Mouse (Mus musculus): Measurements from ENCODE around the gene Klhl21. TPM values are rescaled to one million over a fixed set of nuclear protein-coding genes. Genes with fewer than 3 reads are reported as not detected.

Klhl21 gene
- polyA plus RNA-seq, 1 experiment from 2014 or later: 2.6 TPM

DNA sequence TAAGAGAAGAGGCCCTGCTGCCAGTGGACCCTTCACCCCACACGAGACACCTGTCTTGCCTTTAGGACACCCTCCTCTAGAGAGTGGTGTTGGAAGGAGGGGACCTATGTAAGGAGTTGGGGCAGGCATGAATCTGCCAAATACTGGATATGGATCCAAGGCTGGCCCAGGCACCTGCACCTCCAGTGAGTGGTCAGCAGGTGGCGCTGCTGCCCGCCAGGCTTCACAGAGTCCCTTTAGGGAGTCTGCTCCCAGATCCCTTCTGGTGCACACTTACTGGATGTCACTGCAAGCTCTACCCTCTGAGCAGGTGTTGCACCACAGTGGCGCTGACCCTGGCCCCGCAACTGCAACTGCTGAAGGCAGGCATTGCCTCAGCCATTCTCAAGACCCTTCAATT is 27.2 kb upstream of the Klhl21 start:
- DNase-seq (ENCODE audit: low spot score, missing footprints): peak; percentile 98
- H3K4me3 ChIP-seq (ENCODE audit: low read depth, low read length): no peak overlapping the region
- H3K9me3 ChIP-seq (ENCODE audit: control insufficient read depth, low read length): no peaks in the 10 kb centered on the region
- WGBS: 14% methylated on average over 5 of the region's 5 CpGs
- peaks cover 10% of the 10 kb centered on the region for H3K36me3 ChIP-seq (ENCODE audit: control insufficient read depth, insufficient read depth, low read length)
- no peak overlapping the region for H3K4me2 ChIP-seq
- no peak overlapping the region for H3K9ac ChIP-seq (ENCODE audit: low read length)
- peaks cover 6% of the 10 kb centered on the region for H3K4me1 ChIP-seq (ENCODE audit: control insufficient read depth, insufficient read depth, low read length)
- H3K27ac ChIP-seq (ENCODE audit: low read depth, low read length): no peak overlapping the region
- no peaks in the 10 kb centered on the region for H3K27me3 ChIP-seq (ENCODE audit: control insufficient read depth, insufficient read depth, low read length)
- ATAC-seq (ENCODE audit: low FRiP score): peak; percentile 68

DNA sequence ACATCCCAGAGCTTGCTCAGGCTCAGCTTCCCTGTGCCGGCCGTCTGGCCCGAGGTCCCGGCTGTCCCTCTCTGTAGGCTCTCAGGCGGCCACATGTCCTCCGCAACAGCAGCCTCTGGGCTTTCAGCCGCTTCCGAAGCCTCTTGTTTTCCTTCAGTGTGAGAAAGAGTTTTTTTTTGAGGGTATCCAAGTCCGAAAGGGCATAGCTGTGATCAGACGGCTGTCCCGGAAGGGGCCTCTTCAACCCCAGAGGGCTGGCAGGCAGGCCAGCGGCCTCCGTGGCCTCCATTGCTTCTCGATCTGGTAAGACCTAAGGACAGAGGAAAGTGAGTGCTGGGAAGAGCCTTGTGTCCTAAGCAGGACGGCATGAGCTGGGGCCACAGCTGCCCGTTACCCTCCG is 25.6 kb upstream of the Klhl21 start:
- H3K9ac ChIP-seq (ENCODE audit: low read length): no peak overlapping the region
- no peak overlapping the region for H3K27ac ChIP-seq (ENCODE audit: low read depth, low read length)
- H3K9me3 ChIP-seq (ENCODE audit: control insufficient read depth, low read length): no peaks in the 10 kb centered on the region
- peaks cover 10% of the 10 kb centered on the region for H3K36me3 ChIP-seq (ENCODE audit: control insufficient read depth, insufficient read depth, low read length)
- peaks cover 13% of the 10 kb centered on the region for H3K4me1 ChIP-seq (ENCODE audit: control insufficient read depth, insufficient read depth, low read length)
- no peak overlapping the region for H3K4me2 ChIP-seq
- ATAC-seq (ENCODE audit: low FRiP score): no peak
- no peak for DNase-seq (ENCODE audit: low spot score, missing footprints)
- H3K27me3 ChIP-seq (ENCODE audit: control insufficient read depth, insufficient read depth, low read length): no peaks in the 10 kb centered on the region
- no peak overlapping the region for H3K4me3 ChIP-seq (ENCODE audit: low read depth, low read length)
- 61% methylated on average over 17 of the region's 17 CpGs for WGBS

DNA sequence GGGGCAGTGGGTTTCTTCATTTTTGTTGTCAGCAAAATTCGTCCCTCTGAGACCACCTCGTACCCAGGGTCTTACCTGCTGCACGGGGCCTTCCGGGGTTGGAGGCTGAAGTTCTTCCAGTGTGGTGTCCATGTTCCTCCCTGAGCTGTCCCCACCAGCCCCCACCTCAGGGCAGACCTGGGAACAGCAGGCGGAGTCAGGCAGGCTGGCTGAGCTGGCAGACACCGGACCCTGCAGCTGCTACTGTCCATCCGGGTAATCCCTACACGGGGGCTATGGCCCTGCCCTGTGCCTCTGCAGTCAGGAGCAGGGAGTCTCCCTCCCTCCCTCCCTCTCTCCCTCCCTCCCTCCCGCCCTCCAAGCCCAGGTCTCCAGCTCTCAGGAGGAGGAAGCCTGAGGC is 25.0 kb upstream of the Klhl21 start:
- H3K27me3 ChIP-seq (ENCODE audit: control insufficient read depth, insufficient read depth, low read length): no peaks in the 10 kb centered on the region
- no peak overlapping the region for H3K27ac ChIP-seq (ENCODE audit: low read depth, low read length)
- DNase-seq (ENCODE audit: low spot score, missing footprints) (no peak), ATAC-seq (ENCODE audit: low FRiP score) (peak; percentile 20; the same call in 1 of the 2 replicates)
- peaks cover 10% of the 10 kb centered on the region for H3K36me3 ChIP-seq (ENCODE audit: control insufficient read depth, insufficient read depth, low read length)
- no peak overlapping the region for H3K4me3 ChIP-seq (ENCODE audit: low read depth, low read length)
- no peak overlapping the region for H3K4me2 ChIP-seq
- WGBS: 34% methylated on average over 8 of the region's 9 CpGs
- H3K9ac ChIP-seq (ENCODE audit: low read length): no peak overlapping the region
- peaks cover 15% of the 10 kb centered on the region for H3K4me1 ChIP-seq (ENCODE audit: control insufficient read depth, insufficient read depth, low read length)
- H3K9me3 ChIP-seq (ENCODE audit: control insufficient read depth, low read length): no peaks in the 10 kb centered on the region

DNA sequence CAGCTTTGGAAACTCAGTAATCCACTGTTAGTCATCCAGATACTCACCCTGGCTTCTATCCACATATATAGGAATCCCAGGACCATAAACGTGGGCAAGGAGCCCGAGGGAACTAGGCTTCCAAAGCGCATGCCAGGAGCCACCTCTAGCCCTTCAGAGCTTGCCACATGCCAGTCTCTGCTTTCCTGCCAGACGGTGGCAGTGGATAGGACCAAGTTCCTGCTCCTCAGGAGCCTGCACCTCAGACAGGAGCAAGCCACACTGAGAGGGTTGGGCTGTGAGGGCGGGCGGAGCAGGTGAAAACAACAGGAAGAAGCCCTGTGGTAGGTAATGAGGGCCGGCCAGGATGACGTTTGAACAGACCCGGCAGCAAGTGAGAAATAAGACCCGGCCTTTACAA is 22.7 kb upstream of the Klhl21 start:
- no peak for DNase-seq (ENCODE audit: low spot score, missing footprints)
- Histone ChIP-seq H3K4me3 (ENCODE audit: low read depth, low read length) (no peak overlapping the region), H3K4me2 (no peak overlapping the region), H3K9ac (ENCODE audit: low read length) (no peak overlapping the region), H3K27me3 (ENCODE audit: control insufficient read depth, insufficient read depth, low read length) (no peaks in the 10 kb centered on the region), H3K4me1 (ENCODE audit: control insufficient read depth, insufficient read depth, low read length) (peaks cover 20% of the 10 kb centered on the region), H3K36me3 (ENCODE audit: control insufficient read depth, insufficient read depth, low read length) (peaks cover 6% of the 10 kb centered on the region), H3K9me3 (ENCODE audit: control insufficient read depth, low read length) (no peaks in the 10 kb centered on the region), H3K27ac (ENCODE audit: low read depth, low read length) (no peak overlapping the region)
- no peak for ATAC-seq (ENCODE audit: low FRiP score)
- 49% methylated on average over 10 of the region's 10 CpGs for WGBS

DNA sequence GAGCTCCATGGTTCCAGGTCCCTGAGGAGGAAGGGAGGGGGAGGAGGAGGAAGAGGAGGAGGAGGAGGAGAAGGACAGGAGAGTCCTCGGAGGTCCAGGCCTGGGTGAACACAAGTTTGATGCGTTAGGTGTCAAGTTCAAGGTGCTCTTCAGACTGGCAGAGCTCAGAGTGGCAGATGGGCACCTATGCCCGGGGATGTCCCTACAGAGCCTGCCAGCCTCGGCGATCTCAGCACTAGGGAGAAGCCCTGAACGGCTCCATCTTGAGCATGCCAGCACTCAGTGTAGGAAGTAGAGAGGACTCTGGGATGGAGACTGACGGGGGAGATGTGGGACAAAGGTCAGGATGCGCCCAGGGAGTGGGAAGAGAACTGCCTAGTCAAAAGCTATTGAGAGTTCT is 22.0 kb upstream of the Klhl21 start:
- DNase-seq (ENCODE audit: low spot score, missing footprints) (no peak), ATAC-seq (ENCODE audit: low FRiP score) (no peak)
- Histone ChIP-seq H3K9ac (ENCODE audit: low read length) (no peak overlapping the region), H3K27me3 (ENCODE audit: control insufficient read depth, insufficient read depth, low read length) (no peaks in the 10 kb centered on the region), H3K36me3 (ENCODE audit: control insufficient read depth, insufficient read depth, low read length) (peaks cover 14% of the 10 kb centered on the region), H3K27ac (ENCODE audit: low read depth, low read length) (no peak overlapping the region), H3K4me1 (ENCODE audit: control insufficient read depth, insufficient read depth, low read length) (peaks cover 20% of the 10 kb centered on the region), H3K4me3 (ENCODE audit: low read depth, low read length) (no peak overlapping the region), H3K9me3 (ENCODE audit: control insufficient read depth, low read length) (no peaks in the 10 kb centered on the region), H3K4me2 (no peak overlapping the region)
- 69% methylated on average over 8 of the region's 8 CpGs for whole genome bisulfite sequencing

DNA sequence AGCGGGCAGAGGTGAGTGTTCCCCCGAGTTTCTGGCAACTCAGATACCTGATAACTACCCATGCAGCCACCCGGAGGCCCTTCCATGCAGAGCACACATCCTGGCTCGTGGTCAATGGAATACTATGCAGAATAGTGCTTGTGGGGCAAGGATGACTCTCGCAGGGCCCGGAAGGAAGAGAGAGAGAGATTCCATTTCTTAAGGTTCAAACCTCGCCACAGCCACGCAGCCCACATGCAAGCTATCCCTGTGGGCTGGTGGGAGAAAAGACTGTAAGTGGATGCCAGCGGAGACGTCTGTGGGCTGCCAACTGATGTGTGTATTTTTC is 20.6 kb upstream of the Klhl21 start:
- Histone ChIP-seq H3K4me1 (ENCODE audit: control insufficient read depth, insufficient read depth, low read length) (peaks cover 20% of the 10 kb centered on the region), H3K27me3 (ENCODE audit: control insufficient read depth, insufficient read depth, low read length) (no peaks in the 10 kb centered on the region), H3K9me3 (ENCODE audit: control insufficient read depth, low read length) (no peaks in the 10 kb centered on the region), H3K4me3 (ENCODE audit: low read depth, low read length) (peak overlapping the region; percentile 89), H3K9ac (ENCODE audit: low read length) (peak overlapping the region; percentile 93), H3K27ac (ENCODE audit: low read depth, low read length) (no peak overlapping the region), H3K4me2 (peak overlapping the region; percentile 88), H3K36me3 (ENCODE audit: control insufficient read depth, insufficient read depth, low read length) (peaks cover 15% of the 10 kb centered on the region)
- ATAC-seq (ENCODE audit: low FRiP score): no peak
- WGBS: 37% methylated on average over 10 of the region's 10 CpGs
- no peak for DNase-seq (ENCODE audit: low spot score, missing footprints)

DNA sequence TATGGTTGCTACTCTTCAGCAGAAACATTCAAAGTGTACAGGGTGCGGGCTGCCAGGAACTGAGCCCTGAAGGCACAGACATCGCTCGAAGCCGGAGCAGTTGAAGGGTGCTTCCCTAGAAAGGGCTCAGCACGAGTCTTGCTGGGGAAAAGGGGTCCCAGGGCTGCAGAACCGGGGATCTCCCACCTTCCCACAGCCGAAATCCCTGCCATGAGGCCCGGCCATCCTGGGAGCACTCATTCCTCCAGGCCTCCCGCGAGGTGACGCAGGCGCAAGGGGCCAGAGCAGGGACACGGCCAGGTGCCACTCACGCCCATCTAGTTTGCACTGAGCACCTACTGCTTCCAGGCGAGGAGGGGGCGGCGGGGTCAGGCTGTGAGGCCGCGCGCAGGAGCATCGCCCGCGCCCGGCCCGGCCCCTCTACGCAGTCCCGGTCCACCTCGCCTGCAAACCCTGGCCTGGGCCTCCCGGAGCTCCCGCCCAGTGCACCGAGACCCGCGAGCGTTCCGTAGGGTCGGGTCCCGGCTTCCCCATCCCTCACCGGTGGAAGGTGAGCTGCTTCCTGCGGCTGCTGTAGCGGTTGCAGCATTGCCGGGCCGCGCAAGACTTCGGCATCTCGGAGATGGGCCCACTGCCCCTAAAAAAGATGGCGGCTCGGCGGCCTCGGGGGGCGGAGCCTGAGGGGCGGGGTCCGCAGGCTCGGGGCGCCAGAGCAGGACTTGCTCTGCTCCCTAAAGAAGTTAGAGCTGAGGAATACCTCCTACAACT is 20.1 kb upstream of the Klhl21 start, which contains the start of gene Thap3:
Thap3 (minus strand) TSS at position 656 of the 768 bp plus-strand sequence.
- peaks cover 15% of the 10 kb centered on the region for H3K36me3 ChIP-seq (ENCODE audit: control insufficient read depth, insufficient read depth, low read length)
- WGBS: under 1% methylated on average over 54 of the region's 54 CpGs
- no peaks in the 10 kb centered on the region for H3K27me3 ChIP-seq (ENCODE audit: control insufficient read depth, insufficient read depth, low read length)
- peak within 1 kb of the TSS; percentile 50; the same call in 1 of the 2 replicates for H3K27ac ChIP-seq (ENCODE audit: low read depth, low read length)
- peak; percentile 96 for DNase-seq (ENCODE audit: low spot score, missing footprints)
- H3K9me3 ChIP-seq (ENCODE audit: control insufficient read depth, low read length): no peaks in the 10 kb centered on the region
- H3K4me1 ChIP-seq (ENCODE audit: control insufficient read depth, insufficient read depth, low read length): peaks cover 19% of the 10 kb centered on the region
- H3K4me3 ChIP-seq (ENCODE audit: low read depth, low read length): peak within 1 kb of the TSS; percentile 89
- peak within 1 kb of the TSS; percentile 93 for H3K9ac ChIP-seq (ENCODE audit: low read length)
- H3K4me2 ChIP-seq: peak within 1 kb of the TSS; percentile 88
- peak; percentile 76 for ATAC-seq (ENCODE audit: low FRiP score)

DNA sequence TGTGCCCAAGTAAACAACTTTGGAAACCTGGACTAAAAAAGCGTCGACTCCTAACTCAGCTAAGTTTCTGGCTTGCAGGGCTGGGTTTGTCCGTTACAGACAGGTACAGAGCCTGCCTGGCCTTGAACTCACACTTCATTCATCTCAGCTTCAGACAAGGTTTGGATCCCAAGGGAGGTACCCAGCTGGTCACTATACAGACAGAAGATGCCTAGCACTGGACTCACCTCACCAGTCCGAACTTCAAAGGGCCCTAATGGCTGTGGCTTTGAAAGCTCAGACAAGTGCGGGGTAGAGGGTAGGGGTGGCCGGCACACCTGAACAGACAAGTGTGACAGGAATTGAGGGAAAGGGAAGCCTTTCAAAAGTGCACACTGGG is 19.5 kb upstream of the Klhl21 start:
- 28% methylated on average over 6 of the region's 6 CpGs for WGBS
- DNase-seq (ENCODE audit: low spot score, missing footprints): no peak
- Histone ChIP-seq H3K27me3 (ENCODE audit: control insufficient read depth, insufficient read depth, low read length) (no peaks in the 10 kb centered on the region), H3K4me1 (ENCODE audit: control insufficient read depth, insufficient read depth, low read length) (peaks cover 16% of the 10 kb centered on the region), H3K4me2 (peak overlapping the region; percentile 88; the same call in 1 of the 2 replicates), H3K4me3 (ENCODE audit: low read depth, low read length) (peak overlapping the region; percentile 89), H3K9me3 (ENCODE audit: control insufficient read depth, low read length) (no peaks in the 10 kb centered on the region), H3K9ac (ENCODE audit: low read length) (peak overlapping the region; percentile 93; the same call in 1 of the 2 replicates), H3K36me3 (ENCODE audit: control insufficient read depth, insufficient read depth, low read length) (peaks cover 15% of the 10 kb centered on the region), H3K27ac (ENCODE audit: low read depth, low read length) (no peak overlapping the region)
- peak; percentile 36 for ATAC-seq (ENCODE audit: low FRiP score)

DNA sequence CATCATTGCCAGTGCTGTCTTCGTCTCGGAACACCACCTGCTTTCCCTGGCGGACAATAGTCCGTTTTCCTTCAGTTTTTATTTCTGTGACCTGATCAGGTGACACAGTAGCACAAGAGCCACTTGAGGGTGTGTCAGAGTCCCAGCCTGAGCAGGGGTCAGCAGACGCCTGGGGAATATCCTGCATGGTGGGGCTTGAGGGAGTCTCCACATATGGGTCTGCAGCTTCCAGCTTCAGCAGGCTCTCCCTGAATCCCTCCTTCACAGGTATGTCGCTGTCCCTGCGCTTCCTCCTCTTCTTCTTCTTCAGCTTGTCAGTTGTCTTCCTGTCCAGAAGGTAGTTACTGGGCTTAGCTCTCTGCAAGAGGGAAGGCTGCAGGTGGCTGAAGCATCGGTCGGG is 16.5 kb upstream of the Klhl21 start:
- WGBS: 94% methylated on average over 9 of the region's 9 CpGs
- Histone ChIP-seq H3K27me3 (ENCODE audit: control insufficient read depth, insufficient read depth, low read length) (no peaks in the 10 kb centered on the region), H3K36me3 (ENCODE audit: control insufficient read depth, insufficient read depth, low read length) (peaks cover 15% of the 10 kb centered on the region), H3K27ac (ENCODE audit: low read depth, low read length) (no peak overlapping the region), H3K9me3 (ENCODE audit: control insufficient read depth, low read length) (no peaks in the 10 kb centered on the region), H3K4me2 (no peak overlapping the region), H3K4me1 (ENCODE audit: control insufficient read depth, insufficient read depth, low read length) (peaks cover 17% of the 10 kb centered on the region), H3K4me3 (ENCODE audit: low read depth, low read length) (no peak overlapping the region), H3K9ac (ENCODE audit: low read length) (no peak overlapping the region)
- DNase-seq (ENCODE audit: low spot score, missing footprints) (no peak), ATAC-seq (ENCODE audit: low FRiP score) (no peak)
